Mouse (Mus musculus): ENCODE data around the gene Nae1. TPM values are rescaled to one million over a fixed set of nuclear protein-coding genes. Genes with fewer than 3 reads are reported as not detected.

Nae1 gene
- total and polyA plus RNA-seq, 3 experiments: 26.0 to 95.0 (median 33.6) TPM

- no peak overlapping the region for H3K4me3 ChIP-seq (replicated peaks in 1 of 3; ENCODE audit: low read depth in 2 of 3, low read length in 2 of 3, poor library complexity in 1 of 3)
- H3K27me3 ChIP-seq (replicated peaks): no peaks in the 10 kb centered on the region
- in situ Hi-C loops (cut with MboI; ENCODE audit: low pct_ligation_motif_present, low pct_unique_long_range_greater_than_20kb, low sequenced_read_pairs) (no loop called here), dilution Hi-C loops (cut with MboI; ENCODE audit: extremely low pct_ligation_motif_present, extremely low pct_unique_long_range_greater_than_20kb, low sequenced_read_pairs) (no loop called here)
- no peak for TF ChIP-seq NRF1 (IDR thresholded peaks at IDR 0.05; ENCODE audit: low read depth, low read length)
- TF ChIP-seq MAX (IDR thresholded peaks at IDR 0.05; ENCODE audit: low read length): no peak
- TF ChIP-seq PAX5 (IDR thresholded peaks at IDR 0.05; ENCODE audit: low read length): no peak
- no peak for TF ChIP-seq HCFC1 (IDR thresholded peaks at IDR 0.05; ENCODE audit: low read depth, low read length)
- TF ChIP-seq GABPA (IDR thresholded peaks at IDR 0.05; ENCODE audit: insufficient replicate concordance, low read depth, low read length): no peak
- TF ChIP-seq EP300 (IDR thresholded peaks at IDR 0.05; ENCODE audit: low read length): no peak
- TF ChIP-seq MAZ (IDR thresholded peaks at IDR 0.05; ENCODE audit: low read depth, low read length): no peak
- TF ChIP-seq CHD1 (IDR thresholded peaks at IDR 0.05; ENCODE audit: low read depth, low read length): no peak
- no peak for TF ChIP-seq ZC3H11A (IDR thresholded peaks at IDR 0.05; ENCODE audit: low read depth, low read length)
- H3K9me3 ChIP-seq (replicated peaks; ENCODE audit: low read length): no peaks in the 10 kb centered on the region
- no peak overlapping the region for H3K4me2 ChIP-seq (ENCODE audit: insufficient read depth, low read depth, poor library complexity, severe bottlenecking)
- no peaks in the 10 kb centered on the region for H3K79me2 ChIP-seq (replicated peaks; ENCODE audit: control insufficient read depth, extremely low read depth, insufficient read depth, poor library complexity, severe bottlenecking)
- peaks cover 10 to 52% of the 10 kb centered on the region in 2 experiments for H3K36me3 ChIP-seq (replicated peaks in 1 of 2; ENCODE audit: control insufficient read depth in 1 of 2, insufficient read depth in 1 of 2, low read length in 1 of 2)
- no peaks in the 10 kb centered on the region for H3K4me1 ChIP-seq (ENCODE audit: control insufficient read depth in 1 of 2, insufficient read depth in 2 of 2)
- no peak overlapping the region for H3K27ac ChIP-seq (ENCODE audit: insufficient read depth, low read depth)
- no peak for DNase-seq (ENCODE audit: extremely low read depth)
- no peak overlapping the region for H3K9ac ChIP-seq (ENCODE audit: insufficient read depth, low read depth)
These were observed 24.3 kb downstream of the Nae1 start for GRCm38 (mm10) chr8:104510134-104510533.

- H3K4me2 ChIP-seq (ENCODE audit: insufficient read depth, low read depth, poor library complexity, severe bottlenecking): no peak within 1 kb of the TSS
- H3K27me3 ChIP-seq (replicated peaks): no peaks in the 10 kb centered on the region
- H3K9ac ChIP-seq (ENCODE audit: insufficient read depth, low read depth): no peak within 1 kb of the TSS
- no peak within 1 kb of the TSS for H3K4me3 ChIP-seq (replicated peaks in 1 of 3; ENCODE audit: low read depth in 2 of 3, low read length in 2 of 3, poor library complexity in 1 of 3)
- TF ChIP-seq ZMIZ1 (IDR thresholded peaks at IDR 0.05; ENCODE audit: low read depth, low read length) (no peak), ZKSCAN1 (IDR thresholded peaks at IDR 0.05; ENCODE audit: borderline replicate concordance, low read depth, low read length) (no peak), NELFE (IDR thresholded peaks at IDR 0.05; ENCODE audit: low read depth, low read length) (no peak), RAD21 (IDR thresholded peaks at IDR 0.05; ENCODE audit: low read depth, low read length) (no peak), CHD1 (IDR thresholded peaks at IDR 0.05; ENCODE audit: low read depth, low read length) (no peak), POLR2AphosphoS2 (IDR thresholded peaks at IDR 0.05; ENCODE audit: low read depth, low read length) (no peak), TBP (conservative IDR thresholded peaks at IDR 0.05; ENCODE audit: low read depth, low read length) (no peak), HCFC1 (IDR thresholded peaks at IDR 0.05; ENCODE audit: low read depth, low read length) (no peak), MAFK (IDR thresholded peaks at IDR 0.05; ENCODE audit: insufficient replicate concordance, low read length) (no peak), JUND (conservative IDR thresholded peaks at IDR 0.05; ENCODE audit: low read depth, low read length) (no peak), MXI1 (IDR thresholded peaks at IDR 0.05; ENCODE audit: low read depth, low read length) (no peak), USF1 (IDR thresholded peaks at IDR 0.05; ENCODE audit: low read depth, low read length) (no peak), ZNF384 (IDR thresholded peaks at IDR 0.05; ENCODE audit: low read depth, low read length) (no peak), SIN3A (IDR thresholded peaks at IDR 0.05; ENCODE audit: low read length) (no peak), BHLHE40 (IDR thresholded peaks at IDR 0.05; ENCODE audit: low read depth, low read length) (no peak), ELF1 (IDR thresholded peaks at IDR 0.05; ENCODE audit: low read depth, low read length) (no peak), SMC3 (IDR thresholded peaks at IDR 0.05; ENCODE audit: low read depth, low read length) (no peak)
- in situ Hi-C loops (cut with MboI; ENCODE audit: low pct_ligation_motif_present, low pct_unique_long_range_greater_than_20kb, low sequenced_read_pairs) (no loop called here), dilution Hi-C loops (cut with MboI; ENCODE audit: extremely low pct_ligation_motif_present, extremely low pct_unique_long_range_greater_than_20kb, low sequenced_read_pairs) (no loop called here)
- H3K79me2 ChIP-seq (replicated peaks; ENCODE audit: control insufficient read depth, extremely low read depth, insufficient read depth, poor library complexity, severe bottlenecking): no peaks in the 10 kb centered on the region
- H3K4me1 ChIP-seq (ENCODE audit: control insufficient read depth in 1 of 2, insufficient read depth in 2 of 2): no peaks in the 10 kb centered on the region
- DNase-seq (ENCODE audit: extremely low read depth): no peak
- H3K27ac ChIP-seq (ENCODE audit: insufficient read depth, low read depth): no peak within 1 kb of the TSS
- peaks cover 8 to 45% of the 10 kb centered on the region in 2 experiments for H3K36me3 ChIP-seq (replicated peaks in 1 of 2; ENCODE audit: control insufficient read depth in 1 of 2, insufficient read depth in 1 of 2, low read length in 1 of 2)
- H3K9me3 ChIP-seq (replicated peaks; ENCODE audit: low read length): no peaks in the 10 kb centered on the region
These were observed 25.1 kb downstream of the Nae1 start, which contains the start of gene Terb1 for GRCm38 (mm10) chr8:104509061-104510006. Terb1 (minus strand) TSS chr8:104509910.
